Mouse (Mus musculus) lung, postnatal 0 days (tissue): ENCODE measurements around the gene Adgrg3.

Source experiments
- CTCF ChIP-seq: IDR thresholded peaks from 2 replicates; pipeline ENCODE4 v1.5.1; 2016; ENCODE audit warnings: antibody characterized with exemption, mild to moderate bottlenecking
- EP300 ChIP-seq: IDR thresholded peaks from 2 replicates; pipeline ENCODE4 v1.6.1; 2016; ENCODE audit warnings: antibody characterized with exemption, mild to moderate bottlenecking, control low read depth

DNA sequence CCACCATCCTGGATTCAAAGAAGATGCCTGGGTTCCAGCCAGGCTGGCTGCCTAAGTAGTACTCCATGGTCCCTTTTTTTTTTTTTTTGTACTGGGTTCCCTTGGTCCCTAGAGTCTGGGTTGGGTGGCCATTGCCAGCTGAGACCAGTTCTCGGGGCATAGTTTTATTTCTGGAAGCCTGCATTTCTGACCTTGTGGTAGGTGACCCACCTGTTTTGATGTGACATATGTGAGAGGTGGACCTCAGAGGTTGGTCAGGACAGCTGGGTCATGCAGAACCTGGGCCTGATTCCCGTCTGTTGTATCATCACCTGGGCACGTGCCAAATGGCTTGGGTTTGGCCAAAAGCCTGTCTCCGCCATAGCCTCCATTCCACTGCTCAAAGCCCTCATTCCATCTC, 27.8 kb upstream of the Adgrg3 start:
- TF ChIP-seq CTCF, result no peak
- no peak for TF ChIP-seq EP300
